Mouse (Mus musculus): ENCODE data around the gene Hnrnpa0. TPM values are rescaled to one million over a fixed set of nuclear protein-coding genes. Genes with fewer than 3 reads are reported as not detected.

The Hnrnpa0 gene
- polyA plus RNA-seq, 1 experiment: 122 TPM

GRCm38 (mm10) chr13:58124989-58125388 is 3.4 kb downstream of the Hnrnpa0 start:
- H3ac ChIP-seq (ENCODE audit: control insufficient read depth, insufficient read length): no peak overlapping the region
- no peak for TF ChIP-seq MAX (IDR thresholded peaks at IDR 0.05; ENCODE audit: low read depth)
- TF ChIP-seq REST (IDR thresholded peaks at IDR 0.05; ENCODE audit: insufficient read depth, insufficient read length): no peak
- peak; percentile 12 for TF ChIP-seq POLR2AphosphoS2 (IDR thresholded peaks at IDR 0.05; ENCODE audit: insufficient read length, low read depth)
- H3K36me3 ChIP-seq (ENCODE audit: control insufficient read depth, insufficient read depth): no peaks in the 10 kb centered on the region
- peaks cover 19% of the 10 kb centered on the region for H3K79me2 ChIP-seq (ENCODE audit: control insufficient read depth, insufficient read depth)
- no peak overlapping the region for H3K4me2 ChIP-seq (ENCODE audit: low read depth)
- H3K27me3 ChIP-seq (ENCODE audit: control insufficient read depth, insufficient read depth, insufficient read length): no peaks in the 10 kb centered on the region
- no peak overlapping the region for H3K4me3 ChIP-seq

GRCm38 (mm10) chr13:58124278-58124677 is 4.1 kb downstream of the Hnrnpa0 start:
- no peaks in the 10 kb centered on the region for H3K36me3 ChIP-seq (ENCODE audit: control insufficient read depth, insufficient read depth)
- no peak overlapping the region for H3ac ChIP-seq (ENCODE audit: control insufficient read depth, insufficient read length)
- H3K4me2 ChIP-seq (ENCODE audit: low read depth): no peak overlapping the region
- peaks cover 19% of the 10 kb centered on the region for H3K79me2 ChIP-seq (ENCODE audit: control insufficient read depth, insufficient read depth)
- H3K27me3 ChIP-seq (ENCODE audit: control insufficient read depth, insufficient read depth, insufficient read length): no peaks in the 10 kb centered on the region
- TF ChIP-seq POLR2AphosphoS2 (IDR thresholded peaks at IDR 0.05; ENCODE audit: insufficient read length, low read depth): peak; percentile 57
- no peak for TF ChIP-seq USF1 (IDR thresholded peaks at IDR 0.05; ENCODE audit: low read depth)
- H3K4me3 ChIP-seq: no peak overlapping the region

GRCm38 (mm10) chr13:58123381-58123780 is 5.0 kb downstream of the Hnrnpa0 start:
- Histone ChIP-seq H3K27me3 (ENCODE audit: control insufficient read depth, insufficient read depth, insufficient read length) (no peaks in the 10 kb centered on the region), H3K36me3 (ENCODE audit: control insufficient read depth, insufficient read depth) (no peaks in the 10 kb centered on the region), H3ac (ENCODE audit: control insufficient read depth, insufficient read length) (no peak overlapping the region), H3K79me2 (ENCODE audit: control insufficient read depth, insufficient read depth) (peaks cover 19% of the 10 kb centered on the region), H3K4me3 (no peak overlapping the region), H3K4me2 (ENCODE audit: low read depth) (no peak overlapping the region)
- TF ChIP-seq USF1 (IDR thresholded peaks at IDR 0.05; ENCODE audit: low read depth) (no peak), POLR2AphosphoS2 (IDR thresholded peaks at IDR 0.05; ENCODE audit: insufficient read length, low read depth) (peak; percentile 37), SRF (IDR thresholded peaks at IDR 0.05; ENCODE audit: control insufficient read depth, insufficient read length, low read depth) (no peak), CEBPB (IDR thresholded peaks at IDR 0.05; ENCODE audit: insufficient read depth, poor library complexity, severe bottlenecking) (no peak), MYOG (IDR thresholded peaks at IDR 0.05; ENCODE audit: control insufficient read depth in 1 of 3, insufficient read depth in 1 of 3, insufficient read length in 2 of 3, low read depth in 2 of 3) (no peak)

GRCm38 (mm10) chr13:58122786-58123297 is 5.5 kb downstream of the Hnrnpa0 start:
- H3K36me3 ChIP-seq (ENCODE audit: control insufficient read depth, insufficient read depth): no peaks in the 10 kb centered on the region
- H3K27me3 ChIP-seq (ENCODE audit: control insufficient read depth, insufficient read depth, insufficient read length): no peaks in the 10 kb centered on the region
- H3K4me2 ChIP-seq (ENCODE audit: low read depth): no peak overlapping the region
- TF ChIP-seq SRF (IDR thresholded peaks at IDR 0.05; ENCODE audit: control insufficient read depth, insufficient read length, low read depth) (no peak), MYOG (IDR thresholded peaks at IDR 0.05; ENCODE audit: control insufficient read depth in 1 of 3, insufficient read depth in 1 of 3, insufficient read length in 2 of 3, low read depth in 2 of 3) (no peak), REST (IDR thresholded peaks at IDR 0.05; ENCODE audit: insufficient read depth, insufficient read length) (no peak), TCF3 (IDR thresholded peaks at IDR 0.05; ENCODE audit: insufficient read length, low read depth) (no peak)
- H3K79me2 ChIP-seq (ENCODE audit: control insufficient read depth, insufficient read depth): peaks cover 19% of the 10 kb centered on the region
- H3K4me3 ChIP-seq: no peak overlapping the region
- no peak overlapping the region for H3ac ChIP-seq (ENCODE audit: control insufficient read depth, insufficient read length)

GRCm38 (mm10) chr13:58117318-58118017 is 10.9 kb downstream of the Hnrnpa0 start:
- no peak overlapping the region for H3K4me2 ChIP-seq (ENCODE audit: low read depth)
- H3K27me3 ChIP-seq (ENCODE audit: control insufficient read depth, insufficient read depth, insufficient read length): no peaks in the 10 kb centered on the region
- no peaks in the 10 kb centered on the region for H3K36me3 ChIP-seq (ENCODE audit: control insufficient read depth, insufficient read depth)
- H3ac ChIP-seq (ENCODE audit: control insufficient read depth, insufficient read length): no peak overlapping the region
- no peak overlapping the region for H3K4me3 ChIP-seq
- TF ChIP-seq TCF3 (IDR thresholded peaks at IDR 0.05; ENCODE audit: insufficient read length, low read depth) (no peak), MYOG (IDR thresholded peaks at IDR 0.05; ENCODE audit: control insufficient read depth in 1 of 3, insufficient read depth in 1 of 3, insufficient read length in 2 of 3, low read depth in 2 of 3) (no peak), REST (IDR thresholded peaks at IDR 0.05; ENCODE audit: insufficient read depth, insufficient read length) (no peak), SRF (IDR thresholded peaks at IDR 0.05; ENCODE audit: control insufficient read depth, insufficient read length, low read depth) (no peak)
- no peaks in the 10 kb centered on the region for H3K79me2 ChIP-seq (ENCODE audit: control insufficient read depth, insufficient read depth)

GRCm38 (mm10) chr13:58116801-58117200 is 11.6 kb downstream of the Hnrnpa0 start:
- Histone ChIP-seq H3ac (ENCODE audit: control insufficient read depth, insufficient read length) (no peak overlapping the region), H3K79me2 (ENCODE audit: control insufficient read depth, insufficient read depth) (no peaks in the 10 kb centered on the region), H3K4me2 (ENCODE audit: low read depth) (no peak overlapping the region), H3K4me3 (no peak overlapping the region), H3K27me3 (ENCODE audit: control insufficient read depth, insufficient read depth, insufficient read length) (no peaks in the 10 kb centered on the region), H3K36me3 (ENCODE audit: control insufficient read depth, insufficient read depth) (no peaks in the 10 kb centered on the region)
- no peak for TF ChIP-seq MYOD1 (IDR thresholded peaks at IDR 0.05; ENCODE audit: control insufficient read depth in 1 of 3, insufficient read length in 2 of 3, low read depth in 2 of 3)
- no peak for TF ChIP-seq USF1 (IDR thresholded peaks at IDR 0.05; ENCODE audit: low read depth)
- no peak for TF ChIP-seq POLR2A (IDR thresholded peaks at IDR 0.05; ENCODE audit: insufficient read length, low read depth)
- no peak for TF ChIP-seq SRF (IDR thresholded peaks at IDR 0.05; ENCODE audit: control insufficient read depth, insufficient read length, low read depth)
- no peak for TF ChIP-seq TCF12 (IDR thresholded peaks at IDR 0.05; ENCODE audit: insufficient read depth, poor library complexity, severe bottlenecking)
- no peak for TF ChIP-seq POLR2AphosphoS2 (IDR thresholded peaks at IDR 0.05; ENCODE audit: insufficient read length, low read depth)
- TF ChIP-seq MAX (IDR thresholded peaks at IDR 0.05; ENCODE audit: low read depth): no peak
- no peak for TF ChIP-seq E2F4 (IDR thresholded peaks at IDR 0.05; ENCODE audit: insufficient read depth)
- no peak for TF ChIP-seq REST (IDR thresholded peaks at IDR 0.05; ENCODE audit: insufficient read depth, insufficient read length)
- TF ChIP-seq TCF3 (IDR thresholded peaks at IDR 0.05; ENCODE audit: insufficient read length, low read depth): no peak
